In the genomic region with DNA sequence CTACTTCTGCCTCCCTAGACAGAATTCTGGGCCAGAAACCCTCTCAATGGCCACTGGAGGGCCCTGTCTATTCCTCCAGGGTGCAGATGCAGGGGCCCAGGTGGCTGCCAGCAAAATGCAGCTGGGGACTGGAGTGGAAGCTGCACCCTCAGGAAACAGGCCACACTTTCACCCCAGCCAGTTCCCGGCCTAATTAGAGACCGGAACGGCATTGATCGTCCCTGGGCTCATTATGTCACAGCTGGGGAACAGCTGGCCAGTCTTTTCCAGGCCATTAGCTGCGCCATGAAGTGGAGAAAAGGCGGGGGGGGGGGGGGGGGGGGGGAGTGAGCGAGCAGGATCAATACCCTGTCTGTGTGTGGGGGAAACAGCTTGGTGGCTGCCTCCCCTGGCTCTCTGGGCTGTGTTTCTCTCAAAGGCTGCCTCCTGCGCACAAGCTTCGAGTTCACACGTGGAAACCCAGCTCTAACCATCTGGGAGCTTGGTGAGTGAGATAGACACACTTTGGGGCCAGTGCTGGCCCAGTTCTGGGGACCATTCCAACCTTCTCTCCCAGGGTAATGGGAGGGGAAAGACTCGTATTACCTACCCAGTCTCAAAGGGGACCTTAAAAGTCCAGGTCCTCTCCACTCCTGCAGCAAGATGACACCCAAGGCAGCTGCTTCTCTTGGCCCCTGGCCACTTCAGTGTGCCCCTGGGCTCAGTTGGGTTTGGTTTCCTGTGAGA, we compare ENCODE assay signal across 8 mouse cellular contexts. TPM values are rescaled to one million over a fixed set of nuclear protein-coding genes. Genes with fewer than 3 reads are reported as not detected.
A peak's percentile ranks its signal among the peaks of the same experiment; 100 is the strongest.
DNase-seq lines count a peak whose midpoint lies in the region; ATAC-seq and TF ChIP-seq lines count a peak whose summit lies in the region.

No protein-coding gene starts in this region.

- no peak overlapping the region for H3K4me3 ChIP-seq in bone marrow, adult 2 months (replicated peaks; ENCODE audit: control insufficient read depth, low read depth, low read length)
- H3K4me3 ChIP-seq in intestine, embryonic 15.5 days (replicated peaks) = no peak overlapping the region
- H3K4me3 ChIP-seq in limb, embryonic 14.5 days (replicated peaks; ENCODE audit: low read length) = no peak overlapping the region
- no peak overlapping the region for H3K4me3 ChIP-seq in neural tube, embryonic 13.5 days

- peak; percentile 68 for ATAC-seq in intestine, embryonic 15.5 days
- ATAC-seq in limb, embryonic 14.5 days (ENCODE audit: low FRiP score, low read depth) = peak; percentile 79
- ATAC-seq in neural tube, embryonic 13.5 days (ENCODE audit: low read depth) = peak; percentile 79

- H3K4me1 ChIP-seq in bone marrow, adult 2 months (ENCODE audit: control insufficient read depth, insufficient read depth, low read length) = no peaks in the 10 kb centered on the region
- H3K4me1 ChIP-seq in intestine, embryonic 15.5 days (replicated peaks) = peaks cover 21% of the 10 kb centered on the region
- H3K4me1 ChIP-seq in limb, embryonic 14.5 days (ENCODE audit: control insufficient read depth, insufficient read depth, low read length) = peaks cover 45% of the 10 kb centered on the region
- H3K4me1 ChIP-seq in neural tube, embryonic 13.5 days (replicated peaks) = peaks cover 54% of the 10 kb centered on the region

- no peak overlapping the region for H3K9ac ChIP-seq in intestine, embryonic 15.5 days
- H3K9ac ChIP-seq in limb, embryonic 14.5 days (ENCODE audit: low read depth, low read length, severe bottlenecking) = no peak overlapping the region
- no peak overlapping the region for H3K9ac ChIP-seq in neural tube, embryonic 13.5 days

- peak overlapping the region; percentile 57 for H3K27ac ChIP-seq in bone marrow, adult 2 months (ENCODE audit: control insufficient read depth, insufficient read depth, low read depth, low read length, poor library complexity)
- no peak overlapping the region for H3K27ac ChIP-seq in intestine, embryonic 15.5 days
- H3K27ac ChIP-seq in limb, embryonic 14.5 days (replicated peaks; ENCODE audit: low read depth, low read length) = peak overlapping the region; percentile 58
- H3K27ac ChIP-seq in neural tube, embryonic 13.5 days (replicated peaks) = peak overlapping the region; percentile 92

- no peaks in the 10 kb centered on the region for H3K27me3 ChIP-seq in intestine, embryonic 15.5 days (replicated peaks)
- no peaks in the 10 kb centered on the region for H3K27me3 ChIP-seq in limb, embryonic 14.5 days (ENCODE audit: control insufficient read depth, insufficient read depth, low read length)
- 0 out of 2 replicates have a peak, but pooled peaks cover 6% of the 10 kb centered on the region for H3K27me3 ChIP-seq in neural tube, embryonic 13.5 days

- no peaks in the 10 kb centered on the region for H3K9me3 ChIP-seq in intestine, embryonic 15.5 days
- H3K9me3 ChIP-seq in limb, embryonic 14.5 days (ENCODE audit: control insufficient read depth, low read length) = no peaks in the 10 kb centered on the region
- no peaks in the 10 kb centered on the region for H3K9me3 ChIP-seq in neural tube, embryonic 13.5 days

- peak; percentile 82 for DNase-seq in A20 (ENCODE audit: low read depth, low spot score)
- DNase-seq in frontal cortex, postnatal 14 days (ENCODE audit: low spot score in 2 of 2) = peak; percentile 37 to 68
- peak; percentile 76 for DNase-seq in limb, embryonic 14.5 days (ENCODE audit: low spot score)
- DNase-seq in spleen, postnatal 14 days (ENCODE audit: low spot score in 2 of 2) = no peak
- DNase-seq in urinary bladder, postnatal 10 days (ENCODE audit: low spot score) = no peak

- 0 out of 2 replicates have a peak, but pooled peaks have one; percentile 15 for TF ChIP-seq CTCF in bone marrow, adult 2 months (IDR thresholded peaks at IDR 0.05; ENCODE audit: control insufficient read depth, insufficient read depth, low read length)

- no peaks in the 10 kb centered on the region for H3K36me3 ChIP-seq in intestine, embryonic 15.5 days
- no peaks in the 10 kb centered on the region for H3K36me3 ChIP-seq in limb, embryonic 14.5 days (ENCODE audit: control insufficient read depth, insufficient read depth, low read length)
- H3K36me3 ChIP-seq in neural tube, embryonic 13.5 days = no peaks in the 10 kb centered on the region

- TF ChIP-seq POLR2A in bone marrow, adult 2 months (IDR thresholded peaks at IDR 0.05; ENCODE audit: borderline replicate concordance, control insufficient read depth, low read depth, low read length) = no peak
- no peak for TF ChIP-seq POLR2A in limb, embryonic 14.5 days (IDR thresholded peaks at IDR 0.05; ENCODE audit: borderline replicate concordance, extremely low read depth, insufficient read depth, insufficient read length)

- no peak overlapping the region for H3K4me2 ChIP-seq in intestine, embryonic 15.5 days (replicated peaks)
- H3K4me2 ChIP-seq in limb, embryonic 14.5 days (replicated peaks; ENCODE audit: low read depth, low read length, severe bottlenecking) = peak overlapping the region; percentile 15; the same call in 1 of the 2 replicates
- peak overlapping the region; percentile 11; the same call in 1 of the 2 replicates for H3K4me2 ChIP-seq in neural tube, embryonic 13.5 days

- 43% methylated on average over 11 of the region's 11 CpGs for WGBS in bone marrow, adult 2 months
- WGBS in intestine, embryonic 15.5 days = 28% methylated on average over 10 of the region's 11 CpGs
- 11% methylated on average over 10 of the region's 11 CpGs for WGBS in limb, embryonic 14.5 days
- 8% methylated on average over 9 of the region's 11 CpGs for WGBS in neural tube, embryonic 13.5 days

RNA-seq across cellular contexts. Expression of a gene that starts 12.0 kb away (rescaled TPM):
- polyA plus RNA-seq in bone marrow, adult 2 months (2011; ENCODE audit: insufficient read depth, insufficient read length, low replicate concordance, missing spikeins) = not detected in 2 replicates
- 0.15 and 0.21 TPM in 2 replicates for polyA plus RNA-seq in intestine, embryonic 15.5 days (2015; fragmentation: Nextera tagmentation; extraction: Ambion mirVana)
- 0.20 and 0.26 TPM in 2 replicates for polyA plus RNA-seq in limb, embryonic 14.5 days (2012; rRNA removed)
- polyA plus RNA-seq in limb, embryonic 14.5 days (2014; fragmentation: Nextera tagmentation; extraction: Ambion mirVana) = 0.10 and 0.14 TPM in 2 replicates
- polyA plus RNA-seq in neural tube, embryonic 13.5 days (2015; fragmentation: Nextera tagmentation; extraction: Ambion mirVana) = 3.3 and 4.2 TPM in 2 replicates

RNA-seq across cellular contexts. Expression of a gene that starts 19.5 kb away (rescaled TPM):
- 0.75 and 1.9 TPM in 2 replicates for polyA plus RNA-seq in bone marrow, adult 2 months (2011; ENCODE audit: insufficient read depth, insufficient read length, low replicate concordance, missing spikeins)
- 3.9 and 4.4 TPM in 2 replicates for polyA plus RNA-seq in intestine, embryonic 15.5 days (2015; fragmentation: Nextera tagmentation; extraction: Ambion mirVana)
- 11.3 and 14.8 TPM in 2 replicates for polyA plus RNA-seq in limb, embryonic 14.5 days (2012; rRNA removed)
- 5.4 and 5.7 TPM in 2 replicates for polyA plus RNA-seq in limb, embryonic 14.5 days (2014; fragmentation: Nextera tagmentation; extraction: Ambion mirVana)
- polyA plus RNA-seq in neural tube, embryonic 13.5 days (2015; fragmentation: Nextera tagmentation; extraction: Ambion mirVana) = 16.6 and 21.9 TPM in 2 replicates

RNA-seq across cellular contexts. Expression of a gene that starts 20.7 kb away (rescaled TPM):
- 11.7 and 27.5 TPM in 2 replicates for polyA plus RNA-seq in bone marrow, adult 2 months (2011; ENCODE audit: insufficient read depth, insufficient read length, low replicate concordance, missing spikeins)
- 165 and 183 TPM in 2 replicates for polyA plus RNA-seq in intestine, embryonic 15.5 days (2015; fragmentation: Nextera tagmentation; extraction: Ambion mirVana)
- 81.8 and 89.8 TPM in 2 replicates for polyA plus RNA-seq in limb, embryonic 14.5 days (2012; rRNA removed)
- polyA plus RNA-seq in limb, embryonic 14.5 days (2014; fragmentation: Nextera tagmentation; extraction: Ambion mirVana) = 165 and 166 TPM in 2 replicates
- 151 and 164 TPM in 2 replicates for polyA plus RNA-seq in neural tube, embryonic 13.5 days (2015; fragmentation: Nextera tagmentation; extraction: Ambion mirVana)

RNA-seq across cellular contexts. Expression of a gene that starts 34.4 kb away (rescaled TPM):
- polyA plus RNA-seq in bone marrow, adult 2 months (2011; ENCODE audit: insufficient read depth, insufficient read length, low replicate concordance, missing spikeins) = 3.8 and 12.1 TPM in 2 replicates
- polyA plus RNA-seq in intestine, embryonic 15.5 days (2015; fragmentation: Nextera tagmentation; extraction: Ambion mirVana) = 3.6 and 3.8 TPM in 2 replicates
- 3.8 and 5.0 TPM in 2 replicates for polyA plus RNA-seq in limb, embryonic 14.5 days (2012; rRNA removed)
- 1.7 and 2.0 TPM in 2 replicates for polyA plus RNA-seq in limb, embryonic 14.5 days (2014; fragmentation: Nextera tagmentation; extraction: Ambion mirVana)
- polyA plus RNA-seq in neural tube, embryonic 13.5 days (2015; fragmentation: Nextera tagmentation; extraction: Ambion mirVana) = 3.9 and 4.3 TPM in 2 replicates

RNA-seq across cellular contexts. Expression of a gene that starts 44.1 kb away (rescaled TPM):
- polyA plus RNA-seq in bone marrow, adult 2 months (2011; ENCODE audit: insufficient read depth, insufficient read length, low replicate concordance, missing spikeins) = 3.4 and 10.1 TPM in 2 replicates
- polyA plus RNA-seq in intestine, embryonic 15.5 days (2015; fragmentation: Nextera tagmentation; extraction: Ambion mirVana) = 10.9 and 11.3 TPM in 2 replicates
- polyA plus RNA-seq in limb, embryonic 14.5 days (2012; rRNA removed) = 37.0 and 45.2 TPM in 2 replicates
- polyA plus RNA-seq in limb, embryonic 14.5 days (2014; fragmentation: Nextera tagmentation; extraction: Ambion mirVana) = 22.9 and 23.7 TPM in 2 replicates
- 24.5 and 26.0 TPM in 2 replicates for polyA plus RNA-seq in neural tube, embryonic 13.5 days (2015; fragmentation: Nextera tagmentation; extraction: Ambion mirVana)

Comparison
In these comparisons a context has a peak if more than half of its experiments do, and no peak if none do; other contexts are left out.
1. DNase-seq: peak in A20 (single experiment), frontal cortex, postnatal 14 days (2 of 2) and limb, embryonic 14.5 days (single experiment); none in spleen, postnatal 14 days (0 of 2) and urinary bladder, postnatal 10 days (single experiment).
2. Peak in every context shown above with its lines, with median percentiles within 50 percentile points of each other: ATAC-seq.